Mouse (Mus musculus) lung, postnatal 0 days (tissue): Measurements from ENCODE around the gene Slx4. TPM values are rescaled to one million over a fixed set of nuclear protein-coding genes. Genes with fewer than 3 reads are reported as not detected.

Experiments
- ATAC-seq: fragments of 200-750 bp; cut with Nextera tagmentation; 2 replicates; pipeline ENCODE4 v1.8.0; 2017; ENCODE audit warnings: moderate library complexity
- DNase-seq: peaks from one replicate; pipeline ENCODE4 v3.0.0-alpha.2; 2016; ENCODE audit warnings: low spot score
- H3K27ac ChIP-seq: fragments of 300-500 bp; sonication (generic); 2 replicates; pipeline ENCODE4 v1.5.1; 2014; ENCODE audit warnings: antibody characterized with exemption, mild to moderate bottlenecking, low read length, mixed read lengths
- H3K27me3 ChIP-seq: fragments of 300-500 bp; sonication (generic); replicated peaks from 2 replicates; pipeline ENCODE4 v1.6.1; 2014; ENCODE audit warnings: low read length, mixed read lengths; ENCODE audit not compliant: insufficient read depth
- H3K36me3 ChIP-seq: fragments of 300-500 bp; sonication (generic); 2 replicates; pipeline ENCODE4 v1.6.1; 2014; ENCODE audit warnings: low read length, mixed read lengths; ENCODE audit not compliant: insufficient read depth
- H3K4me1 ChIP-seq: fragments of 300-500 bp; sonication (generic); 2 replicates; pipeline ENCODE4 v1.6.1; 2014; ENCODE audit warnings: antibody characterized with exemption, low read depth, low read length, mixed read lengths; ENCODE audit not compliant: insufficient read depth
- H3K4me2 ChIP-seq: fragments of 300-500 bp; sonication (generic); replicated peaks from 2 replicates; pipeline ENCODE4 v1.6.1; 2014; ENCODE audit warnings: low read depth, mild to moderate bottlenecking, low read length, moderate library complexity, mixed read lengths
- H3K4me3 ChIP-seq: fragments of 300-500 bp; sonication (generic); 2 replicates; pipeline ENCODE4 v1.5.1; 2014; ENCODE audit warnings: low read depth, low read length
- H3K9ac ChIP-seq: fragments of 300-500 bp; sonication (generic); replicated peaks from 2 replicates; pipeline ENCODE4 v1.6.1; 2014; ENCODE audit warnings: low read depth, mild to moderate bottlenecking
- H3K9me3 ChIP-seq: fragments of 300-500 bp; sonication (generic); 2 replicates; pipeline ENCODE4 v1.6.1; 2016; ENCODE audit warnings: low read length, mixed read lengths
- CTCF ChIP-seq: IDR thresholded peaks from 2 replicates; pipeline ENCODE4 v1.5.1; 2016; ENCODE audit warnings: antibody characterized with exemption, mild to moderate bottlenecking
- EP300 ChIP-seq: IDR thresholded peaks from 2 replicates; pipeline ENCODE4 v1.6.1; 2016; ENCODE audit warnings: antibody characterized with exemption, mild to moderate bottlenecking, control low read depth
- WGBS: fragments of 180-500 bp; shearing (Covaris S2); extraction: QIAGEN DNeasy Blood & Tissue Kit; methylation state at CpG from one replicate; pipeline ENCODE4 v1.1.7; 2014; 5-methylcytosine and 5-hydroxymethylcytosine counted together
- polyA plus RNA-seq: library from polyadenylated mRNA; unstranded; fragments of >200 nt; fragmentation: Nextera tagmentation; extraction: Ambion mirVana; gene quantifications from 2 replicates; pipeline ENCODE4 v1.2.1, GENCODE M21; 2015

Gene Slx4
- polyA plus RNA-seq, 1 experiment from 2014 or later = 4.3 TPM

DNA sequence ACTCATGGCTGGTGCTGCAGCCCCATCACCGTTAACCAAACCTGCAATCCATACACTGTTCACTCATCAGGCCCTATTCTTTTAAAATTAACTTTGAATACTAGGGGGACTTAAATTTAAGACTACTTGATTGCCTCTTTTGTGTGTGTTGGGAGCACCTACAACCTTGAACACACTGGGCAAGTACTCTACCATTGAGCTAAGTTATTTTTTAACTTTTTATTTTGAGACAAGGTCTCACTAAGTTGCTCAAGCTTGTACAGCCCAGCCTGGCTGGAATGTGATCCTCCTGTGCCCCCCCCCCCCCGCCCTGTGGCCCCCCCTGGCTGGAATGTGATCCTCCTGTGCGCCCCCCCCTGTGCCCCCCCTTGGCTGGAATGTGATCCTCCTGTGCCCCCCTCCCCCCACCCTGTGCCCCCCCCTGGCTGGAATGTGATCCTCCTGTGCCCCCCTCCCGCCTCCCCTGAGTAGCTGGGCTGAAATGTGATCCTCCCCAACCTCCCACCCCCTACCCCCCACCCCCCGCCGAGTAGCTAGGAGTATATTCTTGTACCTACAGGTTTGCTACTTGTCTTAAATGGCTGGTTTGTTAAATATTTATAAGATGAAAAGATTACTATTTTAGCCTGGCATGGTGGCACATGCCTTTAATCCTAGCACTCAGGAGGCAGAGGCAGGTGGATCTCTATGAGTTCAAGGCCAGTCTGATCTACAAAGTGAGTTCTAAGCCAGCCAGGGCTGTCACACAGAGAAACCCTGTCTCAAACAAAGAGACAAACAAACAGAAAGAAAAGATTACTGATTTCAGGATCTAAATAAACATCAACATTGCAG, 28.1 kb upstream of the Slx4 start:
- no peaks in the 10 kb centered on the region for H3K4me1 ChIP-seq
- H3K9ac ChIP-seq = no peak overlapping the region
- no peak overlapping the region for H3K4me3 ChIP-seq
- no peaks in the 10 kb centered on the region for H3K36me3 ChIP-seq
- H3K27ac ChIP-seq = no peak overlapping the region
- H3K9me3 ChIP-seq = no peaks in the 10 kb centered on the region
- TF ChIP-seq CTCF (no peak), EP300 (no peak)
- WGBS = 47% methylated on average over 5 of the region's 6 CpGs
- DNase-seq = no peak
- no peak overlapping the region for H3K4me2 ChIP-seq
- no peaks in the 10 kb centered on the region for H3K27me3 ChIP-seq
- no peak for ATAC-seq

DNA sequence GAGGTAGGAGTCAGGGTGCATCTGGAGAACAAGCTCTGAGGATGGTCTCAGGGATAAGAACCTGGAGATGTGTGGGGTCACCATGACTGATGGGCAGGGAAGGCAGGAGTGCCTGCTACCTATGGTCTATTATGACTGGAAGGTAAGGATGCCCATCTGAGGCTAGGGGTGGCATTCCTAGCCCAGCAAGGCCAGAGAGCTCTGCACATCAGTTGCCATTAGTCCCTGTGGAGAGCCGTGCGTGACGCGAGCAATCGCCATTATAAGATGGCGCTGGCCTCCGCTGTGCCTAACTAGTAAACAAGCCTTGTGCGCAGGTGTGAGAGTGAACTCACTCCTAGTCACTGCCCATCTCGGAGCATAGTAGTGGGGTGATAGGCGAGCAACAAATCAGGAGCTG, 26.9 kb upstream of the Slx4 start:
- Histone ChIP-seq H3K9ac (no peak overlapping the region), H3K4me3 (no peak overlapping the region), H3K4me2 (no peak overlapping the region), H3K9me3 (no peaks in the 10 kb centered on the region), H3K27ac (no peak overlapping the region), H3K4me1 (no peaks in the 10 kb centered on the region), H3K27me3 (no peaks in the 10 kb centered on the region), H3K36me3 (no peaks in the 10 kb centered on the region)
- 89% methylated on average over 10 of the region's 10 CpGs for WGBS
- TF ChIP-seq EP300 (no peak), CTCF (no peak)
- DNase-seq (no peak), ATAC-seq (no peak)

DNA sequence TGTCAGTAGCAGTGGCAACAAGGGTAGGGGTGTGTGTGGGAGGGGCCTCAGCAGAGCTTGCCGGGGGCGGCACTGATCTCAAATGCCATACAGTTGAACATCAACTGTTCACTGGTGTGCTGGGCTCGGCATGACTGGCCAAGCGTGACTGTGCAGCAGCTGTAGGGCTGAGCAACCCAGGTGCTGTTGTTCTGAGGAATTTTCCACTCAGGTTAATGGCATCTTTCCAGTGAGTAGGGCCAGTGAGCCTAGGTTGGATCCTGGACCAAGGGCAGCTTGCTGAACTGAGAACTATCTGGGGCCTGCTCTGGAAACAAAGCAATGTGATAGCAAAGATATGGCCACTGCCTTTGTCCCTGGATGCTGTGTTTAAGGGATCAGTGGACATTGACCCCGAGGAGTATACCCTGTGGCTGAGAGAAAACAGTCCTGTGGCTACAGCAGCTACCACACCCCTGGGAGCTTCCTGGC, 25.8 kb upstream of the Slx4 start:
- TF ChIP-seq CTCF (no peak), EP300 (no peak)
- no peak overlapping the region for H3K27ac ChIP-seq

DNA sequence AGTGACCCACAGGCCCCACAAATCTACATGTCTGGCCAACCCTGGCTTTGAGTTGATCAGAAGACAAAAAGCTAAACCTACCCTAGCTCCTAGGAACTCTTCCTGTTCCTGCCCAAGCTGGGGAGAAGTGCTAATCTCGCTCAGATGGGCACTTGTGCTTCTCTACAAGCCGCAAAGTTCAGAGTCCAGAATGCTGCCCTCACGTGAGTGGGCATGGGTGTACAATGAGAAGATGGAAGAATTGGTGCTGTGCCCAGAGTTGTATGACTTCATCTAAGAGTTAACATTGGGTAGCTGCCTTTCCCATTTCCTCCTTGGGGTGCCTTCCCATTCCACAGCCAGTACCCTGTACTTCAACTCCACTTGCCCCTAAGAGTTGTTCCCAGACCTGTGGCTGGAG, 23.6 kb upstream of the Slx4 start:
- H3K9me3 ChIP-seq = no peaks in the 10 kb centered on the region
- H3K4me3 ChIP-seq = no peak overlapping the region
- H3K9ac ChIP-seq = no peak overlapping the region
- no peak for TF ChIP-seq CTCF
- no peak for TF ChIP-seq EP300
- DNase-seq (no peak), ATAC-seq (no peak)
- no peak overlapping the region for H3K27ac ChIP-seq
- 69% methylated on average over 3 of the region's 3 CpGs for WGBS
- no peaks in the 10 kb centered on the region for H3K36me3 ChIP-seq
- no peaks in the 10 kb centered on the region for H3K4me1 ChIP-seq
- no peaks in the 10 kb centered on the region for H3K27me3 ChIP-seq
- H3K4me2 ChIP-seq = no peak overlapping the region

More for the DNA sequence above, 25.8 kb upstream of the Slx4 start:
- no peaks in the 10 kb centered on the region for H3K4me1 ChIP-seq
- no peak overlapping the region for H3K9ac ChIP-seq
- H3K9me3 ChIP-seq = no peaks in the 10 kb centered on the region
- ATAC-seq (no peak), DNase-seq (no peak)
- 78% methylated on average over 5 of the region's 5 CpGs for WGBS
- H3K36me3 ChIP-seq = no peaks in the 10 kb centered on the region
- no peaks in the 10 kb centered on the region for H3K27me3 ChIP-seq
- no peak overlapping the region for H3K4me3 ChIP-seq
- no peak overlapping the region for H3K4me2 ChIP-seq

DNA sequence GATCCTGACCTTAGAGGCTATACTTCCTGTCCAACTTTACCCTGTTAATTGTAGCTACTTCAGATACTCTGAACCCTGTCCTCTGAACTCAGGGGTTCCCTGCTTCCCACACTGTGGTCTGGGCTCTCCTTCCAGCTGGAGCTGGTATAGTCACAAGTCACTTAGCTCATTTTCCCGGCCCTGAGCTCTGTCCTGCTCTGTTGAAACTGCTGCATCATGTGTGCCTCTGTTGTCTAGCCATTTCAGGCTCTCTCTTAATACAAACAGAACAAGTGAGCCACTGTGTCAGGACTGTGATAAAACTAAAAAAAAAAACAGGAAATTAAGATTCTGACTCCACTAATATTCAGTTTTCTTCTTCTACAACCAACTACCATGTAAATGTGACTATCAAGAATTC, 23.1 kb upstream of the Slx4 start:
- H3K9ac ChIP-seq = no peak overlapping the region
- TF ChIP-seq EP300 (no peak), CTCF (no peak)
- ATAC-seq = no peak
- 43% methylated on average over 1 of the region's 1 CpGs for WGBS
- no peaks in the 10 kb centered on the region for H3K4me1 ChIP-seq
- H3K36me3 ChIP-seq = no peaks in the 10 kb centered on the region
- no peak for DNase-seq
- no peaks in the 10 kb centered on the region for H3K27me3 ChIP-seq
- H3K27ac ChIP-seq = no peak overlapping the region
- H3K4me2 ChIP-seq = no peak overlapping the region
- no peak overlapping the region for H3K4me3 ChIP-seq
- H3K9me3 ChIP-seq = no peaks in the 10 kb centered on the region

DNA sequence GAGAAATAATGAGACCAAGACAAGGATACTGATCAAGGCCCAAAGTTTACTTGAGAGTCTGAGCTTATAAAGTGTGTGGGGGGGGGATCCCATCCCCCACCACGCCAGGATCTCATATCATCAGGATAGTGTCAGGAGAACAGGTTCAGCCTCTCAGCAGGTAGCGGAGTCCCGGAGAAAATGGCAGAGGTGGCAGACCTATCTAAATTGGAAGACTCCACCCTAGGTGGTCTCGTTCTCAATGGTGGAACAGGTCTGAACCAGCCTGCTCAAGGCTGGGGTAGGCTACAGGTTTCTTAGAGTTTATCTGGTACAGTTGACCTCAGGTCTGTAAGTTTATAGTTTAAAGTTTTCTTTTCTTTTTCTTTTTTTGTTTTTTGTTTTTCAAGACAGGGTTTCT, 19.1 kb upstream of the Slx4 start:
- DNase-seq = no peak

More for the DNA sequence above, 19.1 kb upstream of the Slx4 start:
- Histone ChIP-seq H3K27me3 (no peaks in the 10 kb centered on the region), H3K4me3 (no peak overlapping the region), H3K9me3 (no peaks in the 10 kb centered on the region), H3K4me2 (no peak overlapping the region), H3K4me1 (no peaks in the 10 kb centered on the region), H3K27ac (no peak overlapping the region), H3K36me3 (no peaks in the 10 kb centered on the region), H3K9ac (no peak overlapping the region)
- TF ChIP-seq CTCF = no peak
- no peak for TF ChIP-seq EP300
- no peak for ATAC-seq
- WGBS = 67% methylated on average over 4 of the region's 4 CpGs
